Mouse (Mus musculus) cerebral cortex, adult 2 months (tissue): ENCODE measurements around the gene Plcb4.

Experiments
- WGBS: fragments of 180-500 bp; shearing (Covaris S2); methylation state at CpG from one replicate; pipeline ENCODE4 v1.1.7; 2018; 5-methylcytosine and 5-hydroxymethylcytosine counted together

Gene Plcb4

GRCm38 (mm10) chr2:135894582-135894981, 235.8 kb downstream of the Plcb4 start:
- WGBS: 88% methylated on average over 2 of the region's 2 CpGs

- 47% methylated on average over 4 of the region's 4 CpGs for WGBS
Observed at GRCm38 (mm10) chr2:135898025-135898424, 239.2 kb downstream of the Plcb4 start.

- 98% methylated on average over 4 of the region's 4 CpGs for WGBS
Observed at GRCm38 (mm10) chr2:135899931-135900330, 241.1 kb downstream of the Plcb4 start.

GRCm38 (mm10) chr2:135901015-135901414, 242.2 kb downstream of the Plcb4 start:
- WGBS: 85% methylated on average over 4 of the region's 4 CpGs

- 84% methylated on average over 4 of the region's 4 CpGs for WGBS
Observed at GRCm38 (mm10) chr2:135904262-135904661, 245.5 kb downstream of the Plcb4 start.

- WGBS: 86% methylated on average over 4 of the region's 4 CpGs
Observed at GRCm38 (mm10) chr2:135904791-135905190, 246.0 kb downstream of the Plcb4 start.

- 69% methylated on average over 8 of the region's 8 CpGs for WGBS
Observed at GRCm38 (mm10) chr2:135914343-135915261, 255.8 kb downstream of the Plcb4 start.

- WGBS: 62% methylated on average over 10 of the region's 10 CpGs
Observed at GRCm38 (mm10) chr2:135915928-135916327, 257.1 kb downstream of the Plcb4 start.

- 75% methylated on average over 3 of the region's 3 CpGs for WGBS
Observed at GRCm38 (mm10) chr2:135917000-135917399, 258.2 kb downstream of the Plcb4 start.

- 65% methylated on average over 5 of the region's 5 CpGs for WGBS
Observed at GRCm38 (mm10) chr2:135918116-135918515, 259.3 kb downstream of the Plcb4 start.

GRCm38 (mm10) chr2:135919641-135920040, 260.8 kb downstream of the Plcb4 start:
- 57% methylated on average over 6 of the region's 6 CpGs for WGBS

- WGBS: 75% methylated on average over 8 of the region's 8 CpGs
Observed at GRCm38 (mm10) chr2:135926660-135927343, 268.0 kb downstream of the Plcb4 start.

- WGBS: 62% methylated on average over 9 of the region's 9 CpGs
Observed at GRCm38 (mm10) chr2:135929021-135929720, 270.4 kb downstream of the Plcb4 start.

GRCm38 (mm10) chr2:135930696-135931095, 271.9 kb downstream of the Plcb4 start:
- 89% methylated on average over 4 of the region's 4 CpGs for WGBS

- 87% methylated on average over 4 of the region's 4 CpGs for WGBS
Observed at GRCm38 (mm10) chr2:135932569-135932968, 273.8 kb downstream of the Plcb4 start.

- 81% methylated on average over 6 of the region's 6 CpGs for WGBS
Observed at GRCm38 (mm10) chr2:135936376-135936775, 277.6 kb downstream of the Plcb4 start.

- WGBS: 87% methylated on average over 6 of the region's 6 CpGs
Observed at GRCm38 (mm10) chr2:135937646-135938045, 278.8 kb downstream of the Plcb4 start.

GRCm38 (mm10) chr2:135939933-135940332, 281.1 kb downstream of the Plcb4 start:
- 87% methylated on average over 9 of the region's 9 CpGs for WGBS

- WGBS: 80% methylated on average over 1 of the region's 1 CpGs
Observed at GRCm38 (mm10) chr2:135947839-135948238, 289.0 kb downstream of the Plcb4 start.

GRCm38 (mm10) chr2:135954760-135955548, 296.1 kb downstream of the Plcb4 start:
- WGBS: 81% methylated on average over 13 of the region's 13 CpGs

- WGBS: 93% methylated on average over 8 of the region's 8 CpGs
Observed at GRCm38 (mm10) chr2:135955796-135956195, 297.0 kb downstream of the Plcb4 start.
